Mouse (Mus musculus) myocyte (in vitro differentiated cells): Measurements from ENCODE around the gene Xylt1.

Experiments used
- CEBPB ChIP-seq: IDR thresholded peaks from 2 replicates; pipeline ENCODE4 v1.6.1; 2011; ENCODE audit warnings: mild to moderate bottlenecking, moderate library complexity; ENCODE audit not compliant: poor library complexity, insufficient read depth, severe bottlenecking
- E2F4 ChIP-seq: IDR thresholded peaks from one replicate; pipeline ENCODE4 v1.6.1; 2011; ENCODE audit warnings: mild to moderate bottlenecking, control low read depth, moderate library complexity; ENCODE audit not compliant: insufficient read depth
- MAX ChIP-seq: IDR thresholded peaks from one replicate; pipeline ENCODE4 v1.6.1; 2011; ENCODE audit warnings: low read depth, mild to moderate bottlenecking, control low read depth
- MYOD1 ChIP-seq, 3 experiments: IDR thresholded peaks; one replicate each; pipeline ENCODE4 v1.6.1; 2011; ENCODE audit warnings: control low read depth in 2 of 3, low read depth in 2 of 3, mild to moderate bottlenecking in 2 of 3, moderate library complexity in 1 of 3; ENCODE audit not compliant: insufficient read length in 2 of 3, control insufficient read depth in 1 of 3
- MYOG ChIP-seq, 3 experiments: IDR thresholded peaks; one replicate each; pipeline ENCODE4 v1.6.1; 2011; ENCODE audit warnings: control low read depth in 2 of 3, low read depth in 2 of 3, mild to moderate bottlenecking in 2 of 3; ENCODE audit not compliant: insufficient read length in 2 of 3, control insufficient read depth in 1 of 3, insufficient read depth in 1 of 3
- POLR2A ChIP-seq: IDR thresholded peaks from one replicate; pipeline ENCODE4 v1.6.1; 2011; ENCODE audit warnings: low read depth, mild to moderate bottlenecking, control low read depth, moderate library complexity; ENCODE audit not compliant: insufficient read length
- POLR2AphosphoS2 ChIP-seq: IDR thresholded peaks from one replicate; pipeline ENCODE4 v1.6.1; 2011; ENCODE audit warnings: low read depth, control low read depth; ENCODE audit not compliant: insufficient read length
- REST ChIP-seq: IDR thresholded peaks from one replicate; pipeline ENCODE4 v1.6.1; 2011; ENCODE audit warnings: mild to moderate bottlenecking, control low read depth, moderate library complexity; ENCODE audit not compliant: insufficient read depth, insufficient read length
- TCF12 ChIP-seq: IDR thresholded peaks from one replicate; pipeline ENCODE4 v1.6.1; 2011; ENCODE audit warnings: mild to moderate bottlenecking, control low read depth; ENCODE audit not compliant: poor library complexity, insufficient read depth, severe bottlenecking
- TCF3 ChIP-seq: IDR thresholded peaks from one replicate; pipeline ENCODE4 v1.6.1; 2011; ENCODE audit warnings: low read depth, control low read depth; ENCODE audit not compliant: insufficient read length
- USF1 ChIP-seq: IDR thresholded peaks from one replicate; pipeline ENCODE4 v1.6.1; 2011; ENCODE audit warnings: low read depth, mild to moderate bottlenecking, control low read depth, moderate library complexity

- no peak for TF ChIP-seq REST
- TF ChIP-seq POLR2A, result no peak
- no peak for TF ChIP-seq MAX
- no peak for TF ChIP-seq USF1
- TF ChIP-seq TCF12, result no peak
- TF ChIP-seq POLR2AphosphoS2, result no peak
- TF ChIP-seq E2F4, result no peak
- TF ChIP-seq MYOG (IDR thresholded peaks at IDR 0.05; ENCODE audit: control insufficient read depth in 1 of 3, insufficient read depth in 1 of 3, insufficient read length in 2 of 3, low read depth in 2 of 3), result no peak
- no peak for TF ChIP-seq MYOD1 (IDR thresholded peaks at IDR 0.05; ENCODE audit: control insufficient read depth in 1 of 3, insufficient read length in 2 of 3, low read depth in 2 of 3)
- no peak for TF ChIP-seq TCF3
- no peak for TF ChIP-seq CEBPB
Measured at GRCm38 (mm10) chr7:117672121-117672591, 291.4 kb downstream of the Xylt1 start.
